Mouse (Mus musculus): ENCODE data around the gene Slc35f4.
A peak's percentile ranks its signal among the peaks of the same experiment; 100 is the strongest.

Slc35f4 gene

DNA sequence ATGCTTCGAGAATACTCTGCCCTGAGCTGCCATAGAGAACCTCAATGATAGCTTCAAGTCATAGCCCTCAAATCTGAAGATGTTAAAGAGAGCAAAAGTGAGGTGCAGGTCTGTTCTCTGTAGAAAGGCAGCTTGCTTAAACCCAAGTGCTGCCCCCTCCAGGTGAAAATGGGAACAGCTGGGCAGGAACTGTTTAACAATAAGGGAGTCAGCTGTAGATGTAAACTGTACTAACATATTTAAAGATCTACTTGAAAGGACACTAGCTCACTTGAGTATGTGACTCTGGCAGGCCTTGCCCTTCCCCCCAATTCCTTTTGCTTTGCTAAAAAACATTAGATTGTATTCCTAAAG is 177.0 kb downstream of the Slc35f4 start:
- DNase-seq (ENCODE audit: low spot score) = peak; percentile 37

DNA sequence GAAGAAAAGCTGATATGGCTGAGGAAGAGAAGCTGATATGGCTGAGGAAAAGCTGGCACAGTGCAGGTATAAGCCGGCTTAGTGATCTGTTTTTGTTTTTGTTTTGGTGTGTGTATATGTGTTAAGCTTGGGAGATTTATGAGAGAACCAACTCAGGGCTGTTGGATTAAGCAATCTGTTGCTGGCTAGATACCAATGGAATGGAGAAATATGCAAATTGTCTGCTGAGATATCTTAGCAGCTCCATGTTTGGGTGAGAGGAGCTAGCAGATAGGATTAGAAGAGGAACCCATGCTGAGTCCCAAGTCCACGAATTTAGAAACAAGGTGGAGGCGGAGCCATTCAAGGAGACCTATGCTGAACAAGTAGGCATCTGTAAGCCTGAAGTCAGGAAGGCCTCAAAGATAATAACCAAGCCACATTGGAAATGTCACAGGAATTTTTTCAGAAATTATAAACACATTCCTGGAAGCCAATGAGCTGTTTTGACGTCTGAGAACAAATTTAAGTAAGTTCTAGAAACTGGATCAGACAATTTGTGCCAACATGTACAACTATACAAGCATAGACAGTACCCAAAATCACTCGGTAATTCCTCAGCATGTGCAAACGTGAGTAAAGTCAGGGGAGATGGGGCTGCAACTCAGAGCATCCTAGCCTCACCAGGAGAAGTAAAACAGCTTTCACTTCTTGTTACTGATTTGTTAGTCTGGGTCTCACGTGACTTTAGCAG is 177.5 kb downstream of the Slc35f4 start:
- no peak for DNase-seq (ENCODE audit: low spot score)

DNA sequence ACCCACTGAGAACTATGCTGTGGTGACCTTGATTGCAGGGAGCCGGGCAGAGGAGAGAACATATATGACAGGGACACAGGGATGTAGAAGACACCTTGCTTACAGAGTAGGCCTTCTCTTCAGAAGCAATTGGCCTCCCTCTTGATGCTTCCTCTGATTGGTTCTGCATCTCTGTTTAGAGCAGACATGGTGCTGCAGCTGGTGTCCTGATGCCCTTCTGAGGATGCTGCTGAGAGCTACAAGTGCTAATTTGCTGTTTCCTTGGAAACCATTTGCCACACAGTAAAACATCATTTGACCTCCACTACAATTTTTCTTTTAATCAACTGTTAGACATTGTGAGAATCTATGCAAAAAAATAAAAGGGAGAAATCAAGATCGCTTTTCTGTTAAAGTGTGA is 180.0 kb downstream of the Slc35f4 start:
- DNase-seq (ENCODE audit: low spot score) = no peak

- DNase-seq (ENCODE audit: low spot score) = no peak
Measured at GRCm38 (mm10) chr14:49337011-49337410, 188.8 kb downstream of the Slc35f4 start.

GRCm38 (mm10) chr14:49333841-49334240 is 192.0 kb downstream of the Slc35f4 start:
- no peak for DNase-seq (ENCODE audit: low spot score)

DNA sequence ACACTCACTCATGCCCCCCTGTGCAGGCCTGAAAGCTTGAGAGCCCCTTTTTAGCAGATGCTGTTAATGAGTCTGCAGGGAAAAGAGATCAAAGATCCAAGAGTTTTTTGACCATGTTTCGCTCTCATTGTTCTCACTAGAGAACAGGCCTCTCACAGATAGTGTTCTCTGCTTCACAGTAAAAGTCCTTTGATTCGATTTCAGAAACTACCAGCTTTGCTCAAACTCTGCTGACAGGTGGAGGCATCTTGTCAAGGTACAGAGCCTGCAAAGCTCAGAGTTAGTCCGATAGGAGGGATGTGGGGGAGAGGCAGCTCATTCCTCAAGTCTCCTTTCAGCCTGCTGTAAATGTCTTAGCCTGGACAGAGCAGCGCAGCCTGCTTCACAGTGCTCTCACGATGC is 209.4 kb downstream of the Slc35f4 start:
- DNase-seq (ENCODE audit: low spot score) = peak; percentile 18

- DNase-seq (ENCODE audit: low spot score) = no peak
Measured at GRCm38 (mm10) chr14:49313981-49314380, 211.9 kb downstream of the Slc35f4 start.

- DNase-seq (ENCODE audit: low spot score) = no peak
Measured at GRCm38 (mm10) chr14:49313376-49313775, 212.5 kb downstream of the Slc35f4 start.

DNA sequence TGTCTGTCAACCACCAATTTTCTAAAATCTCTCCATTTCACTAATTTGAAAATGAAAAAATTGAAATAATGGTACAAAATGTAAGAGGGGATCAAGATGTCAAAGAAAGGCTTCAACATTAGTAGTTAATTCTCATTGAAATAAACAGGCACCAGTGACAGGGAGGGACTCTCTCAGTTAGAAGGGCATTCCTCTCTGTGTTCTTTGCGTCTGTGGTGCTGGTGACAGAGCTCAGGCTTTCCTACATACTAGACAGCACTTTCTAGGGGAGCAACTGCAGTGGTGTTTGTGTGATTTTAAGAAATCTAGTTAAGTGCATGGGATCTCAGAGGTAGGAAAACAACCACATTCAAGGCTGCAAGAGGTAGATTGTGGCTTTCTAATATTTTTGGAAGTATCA is 214.3 kb downstream of the Slc35f4 start:
- DNase-seq (ENCODE audit: low spot score) = no peak

GRCm38 (mm10) chr14:49311091-49311492 is 214.8 kb downstream of the Slc35f4 start:
- DNase-seq (ENCODE audit: low spot score) = no peak

GRCm38 (mm10) chr14:49309670-49310069 is 216.2 kb downstream of the Slc35f4 start:
- DNase-seq (ENCODE audit: low spot score) = no peak

DNA sequence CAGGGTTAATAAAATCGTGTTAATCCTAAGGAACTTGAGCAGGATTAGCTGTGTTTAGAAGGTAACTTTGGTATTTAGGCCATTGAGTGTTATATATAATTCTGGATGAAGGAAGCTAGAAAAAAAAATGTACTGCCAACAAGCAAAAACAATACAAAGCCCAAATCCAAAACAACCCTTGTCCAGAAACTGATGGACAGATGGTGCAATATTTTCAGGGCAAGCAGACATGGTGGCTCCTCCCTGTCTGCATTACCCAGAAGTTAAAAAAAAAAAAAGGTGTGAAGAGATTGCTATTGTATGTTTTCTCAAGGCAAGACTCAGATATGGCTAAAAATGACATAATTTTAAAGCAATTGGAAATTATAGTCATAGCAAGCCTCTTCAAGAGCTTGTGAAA is 217.3 kb downstream of the Slc35f4 start:
- DNase-seq (ENCODE audit: low spot score) = no peak

DNA sequence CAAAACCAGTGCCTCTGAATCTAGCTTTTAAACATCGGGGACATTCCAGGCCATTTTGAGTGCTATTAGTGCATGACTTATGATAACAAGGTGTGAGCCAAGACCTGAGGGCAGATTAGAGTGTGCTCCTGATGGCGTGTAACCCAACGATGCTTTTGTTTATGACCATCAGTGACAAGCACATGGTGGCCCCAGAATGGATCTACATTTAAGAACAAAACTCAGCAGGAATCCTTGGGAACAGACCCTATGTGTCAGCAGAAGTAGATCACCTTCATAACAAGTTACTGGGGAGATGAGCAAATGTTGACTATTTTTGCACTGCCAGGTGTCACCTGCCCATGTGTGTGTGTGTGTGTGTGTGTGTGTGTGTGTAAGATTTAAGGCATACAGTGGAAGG is 218.0 kb downstream of the Slc35f4 start:
- DNase-seq (ENCODE audit: low spot score) = no peak

DNA sequence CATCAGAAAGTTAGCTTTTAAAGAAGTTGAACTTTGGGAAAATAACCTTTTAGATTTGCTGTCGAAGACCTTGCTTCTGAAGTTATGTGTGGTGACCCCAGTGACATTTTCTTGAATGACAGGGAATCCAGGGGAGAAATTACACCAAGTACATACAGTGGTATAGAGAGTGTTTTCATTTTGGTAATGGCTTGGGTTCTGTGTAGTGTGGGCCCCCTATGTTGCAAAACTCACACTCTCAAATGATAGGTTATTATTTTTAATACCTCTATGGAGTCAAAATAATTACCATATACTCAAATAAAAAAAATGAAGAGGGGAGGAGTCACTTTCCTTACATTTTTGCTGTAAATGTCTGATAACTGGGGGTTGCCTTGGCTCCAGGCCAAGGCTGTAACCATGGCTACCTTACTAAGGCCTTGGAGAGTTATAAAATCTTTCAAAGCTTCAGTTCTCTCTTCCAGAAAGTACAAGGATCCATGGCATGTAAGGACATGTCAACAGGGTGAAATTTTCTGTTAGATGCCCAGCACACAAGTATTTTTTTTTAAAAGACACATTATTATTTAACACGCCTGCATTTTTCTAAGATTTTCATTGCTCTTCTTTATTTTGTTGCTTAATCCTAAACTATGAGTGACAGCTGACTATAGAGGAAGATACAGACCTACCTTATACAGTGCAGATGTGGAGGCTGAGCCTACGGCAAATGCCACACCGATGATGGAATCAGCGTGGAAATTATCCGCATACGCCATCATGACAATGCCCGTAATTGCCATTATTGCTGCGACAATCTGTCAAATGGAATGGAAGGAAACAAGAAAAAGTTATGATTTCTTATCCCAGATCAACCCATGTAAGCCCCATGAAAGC is 220.1 kb downstream of the Slc35f4 start:
- no peak for DNase-seq (ENCODE audit: low spot score)

- DNase-seq (ENCODE audit: low spot score) = no peak
Measured at GRCm38 (mm10) chr14:49302271-49302857, 223.5 kb downstream of the Slc35f4 start.

DNA sequence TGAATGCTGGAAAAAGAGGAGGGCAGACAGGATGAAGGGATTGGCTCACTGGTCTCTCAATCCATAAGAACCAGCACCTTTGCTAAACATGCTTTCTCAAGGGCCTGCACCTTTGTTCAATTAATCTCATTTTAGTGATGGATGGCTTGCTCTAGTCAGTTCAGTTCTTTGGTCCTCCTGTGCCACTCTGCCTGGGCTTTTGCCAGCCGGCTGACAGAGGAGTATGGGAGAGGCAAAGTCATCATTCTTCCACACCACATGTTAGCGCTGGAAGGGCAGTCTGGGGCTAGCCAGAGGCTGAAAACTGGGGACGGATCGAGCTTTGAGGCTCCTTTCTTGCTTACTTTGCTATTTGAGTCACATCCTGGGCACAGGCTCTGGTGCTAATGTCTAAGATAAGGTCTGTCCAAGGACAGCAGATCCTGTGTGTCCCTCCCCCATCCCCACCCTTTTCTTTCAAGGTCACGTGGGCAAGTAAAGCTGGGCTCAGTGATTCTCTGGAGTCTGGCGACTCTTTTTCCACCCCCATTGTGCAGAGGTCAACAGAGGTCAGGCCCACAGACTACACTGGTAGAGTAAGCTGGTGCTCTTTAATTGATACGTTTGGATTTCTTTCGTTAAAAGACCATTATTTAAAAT is 224.7 kb downstream of the Slc35f4 start:
- DNase-seq (ENCODE audit: low spot score) = peak; percentile 47

DNA sequence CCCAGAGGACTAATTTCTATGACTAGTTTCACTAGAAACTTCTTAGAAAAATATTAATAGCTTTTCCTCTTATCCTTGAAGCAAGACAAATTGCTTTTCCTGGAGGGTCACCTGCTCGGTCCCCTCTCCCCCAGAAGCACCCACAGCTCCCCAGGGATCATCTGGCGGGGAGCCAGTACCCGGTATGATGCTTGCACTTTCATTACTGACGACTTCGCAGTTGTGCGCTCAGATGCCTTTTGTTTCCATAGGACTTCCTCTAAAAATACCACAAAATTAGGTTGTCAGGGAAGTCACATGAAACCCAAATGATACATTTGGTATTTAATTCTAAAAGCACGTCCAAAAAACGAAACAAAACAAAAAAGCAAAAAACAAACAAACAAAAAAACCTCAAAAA is 225.5 kb downstream of the Slc35f4 start:
- no peak for DNase-seq (ENCODE audit: low spot score)

- DNase-seq (ENCODE audit: low spot score) = peak; percentile 46
Measured at GRCm38 (mm10) chr14:49293802-49294449, 231.9 kb downstream of the Slc35f4 start.

GRCm38 (mm10) chr14:49290029-49290745 is 235.7 kb downstream of the Slc35f4 start:
- DNase-seq (ENCODE audit: low spot score) = no peak

DNA sequence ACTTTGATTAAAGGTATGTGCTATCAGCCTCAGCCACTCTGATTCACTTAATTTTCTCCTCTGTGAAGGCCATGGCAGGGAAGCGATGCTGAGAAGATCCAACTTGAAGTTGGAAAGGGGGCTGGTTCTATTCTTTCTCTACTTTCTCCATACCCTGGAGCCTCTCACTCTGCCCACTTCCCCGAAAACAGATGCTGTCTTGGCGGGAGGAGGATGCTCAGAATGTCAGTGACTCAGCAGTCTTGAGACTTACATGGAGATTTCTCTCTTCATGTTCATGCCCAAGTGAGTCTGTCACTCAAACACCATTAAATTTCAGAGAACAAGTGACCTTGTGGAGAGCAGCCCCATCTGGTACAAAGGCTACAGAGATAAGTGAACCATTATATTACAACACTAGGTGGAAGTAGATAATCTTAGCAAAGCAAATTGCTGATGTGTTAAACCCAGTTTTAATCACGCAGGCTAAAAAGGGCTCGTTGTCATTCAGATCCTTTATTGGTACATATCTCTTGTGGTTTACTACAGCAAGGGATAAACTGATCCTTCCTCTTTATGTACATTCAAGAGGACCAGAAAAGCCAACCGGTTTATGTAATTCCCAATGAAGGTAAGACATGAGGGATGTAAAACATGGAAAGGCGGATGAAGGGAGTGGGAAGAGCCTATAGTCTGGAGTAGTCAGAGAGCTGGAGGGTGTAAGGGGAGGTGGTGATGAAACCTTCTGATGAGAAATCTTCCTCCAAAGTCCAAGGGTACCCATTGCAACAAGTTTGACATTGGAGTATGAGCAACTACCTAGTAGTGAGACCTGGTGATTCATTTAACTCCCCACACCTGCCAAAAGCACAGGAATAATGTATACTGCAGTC is 241.8 kb downstream of the Slc35f4 start:
- no peak for DNase-seq (ENCODE audit: low spot score)
